Mouse (Mus musculus): Measurements from ENCODE around the gene Upk3bl.
A peak's percentile ranks its signal among the peaks of the same experiment; 100 is the strongest.

The Upk3bl gene

DNA sequence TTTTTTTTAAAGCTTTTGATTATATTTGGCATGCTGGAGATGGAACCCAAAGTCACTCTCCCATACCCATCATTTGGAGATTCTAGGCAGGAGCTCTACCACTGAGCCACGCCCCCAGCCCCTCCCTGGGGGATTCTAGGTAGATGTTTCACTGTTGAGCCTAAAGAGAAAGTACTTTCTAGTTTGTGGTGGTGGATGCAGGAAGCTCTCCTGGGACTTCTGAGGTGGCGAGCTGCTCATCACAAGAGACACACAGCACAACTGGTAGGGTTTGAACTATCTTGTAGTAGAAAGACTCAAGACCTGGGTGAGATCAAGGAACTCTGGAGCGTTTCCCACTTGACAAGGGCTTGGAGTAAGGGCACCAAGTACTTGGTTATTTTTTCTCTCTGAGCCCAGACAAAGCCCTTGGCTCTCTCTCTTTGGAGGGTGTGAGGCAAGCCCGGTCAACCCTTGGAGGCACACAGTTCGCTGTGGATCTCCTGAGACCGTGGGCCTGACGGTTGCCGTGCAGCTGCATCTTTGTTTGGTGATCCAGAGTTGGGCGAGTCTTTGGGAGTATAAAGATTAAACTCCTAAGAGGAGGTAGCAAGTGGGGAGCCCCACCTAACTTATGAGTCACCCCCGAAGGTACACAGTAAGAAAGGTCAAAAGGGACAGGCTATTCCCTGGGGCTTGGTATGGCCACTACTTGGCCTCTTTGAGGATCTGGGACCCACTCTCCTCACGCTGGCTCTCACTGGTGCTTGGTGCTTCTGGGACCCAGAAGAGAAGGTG lies at the start of gene Upk3bl:
TSS of gene Upk3bl (plus strand) at position 192 of the 777 bp plus-strand sequence.
- no peak for DNase-seq (ENCODE audit: low spot score)

DNA sequence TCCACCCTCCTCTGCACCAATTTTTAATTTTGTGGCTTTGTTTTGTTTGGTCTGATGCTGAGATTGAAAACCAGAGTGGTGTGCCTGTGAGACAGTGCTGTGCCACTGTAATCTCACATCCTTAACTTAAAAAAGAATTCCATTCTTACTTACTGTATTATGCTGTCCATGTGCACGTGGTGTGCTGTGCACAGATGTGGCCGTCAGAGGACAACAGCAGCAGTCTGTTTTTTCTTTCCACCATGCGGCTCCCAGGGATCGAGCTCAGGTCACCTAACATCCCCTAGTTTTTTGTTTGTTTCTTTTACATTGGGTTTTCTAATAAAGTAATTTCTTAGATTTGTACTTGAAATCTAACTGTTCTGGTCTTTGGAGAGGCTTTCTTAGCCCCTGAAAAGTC lies 49.8 kb upstream of the Upk3bl start:
- DNase-seq (ENCODE audit: low spot score), result no peak

DNA sequence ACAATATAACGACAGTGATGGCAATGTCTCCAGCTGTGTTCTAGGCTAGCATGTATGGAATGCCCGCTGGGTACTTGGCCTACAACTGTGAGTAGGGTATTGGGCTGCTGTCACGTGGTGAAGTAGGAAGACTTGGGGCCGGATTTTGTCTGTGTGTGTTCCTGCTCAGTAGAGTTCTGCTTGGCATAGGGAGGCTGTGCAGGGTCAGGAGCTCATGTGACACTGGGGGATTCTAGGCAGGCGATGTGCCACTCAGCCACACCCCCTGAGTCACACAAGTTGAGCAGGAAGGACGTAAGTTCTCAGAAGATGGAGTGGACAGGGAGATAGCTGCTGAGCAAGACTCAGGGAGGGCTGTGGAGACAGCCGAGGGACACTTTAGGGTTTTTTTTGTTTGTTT lies 46.5 kb upstream of the Upk3bl start:
- no peak for DNase-seq (ENCODE audit: low spot score)

DNA sequence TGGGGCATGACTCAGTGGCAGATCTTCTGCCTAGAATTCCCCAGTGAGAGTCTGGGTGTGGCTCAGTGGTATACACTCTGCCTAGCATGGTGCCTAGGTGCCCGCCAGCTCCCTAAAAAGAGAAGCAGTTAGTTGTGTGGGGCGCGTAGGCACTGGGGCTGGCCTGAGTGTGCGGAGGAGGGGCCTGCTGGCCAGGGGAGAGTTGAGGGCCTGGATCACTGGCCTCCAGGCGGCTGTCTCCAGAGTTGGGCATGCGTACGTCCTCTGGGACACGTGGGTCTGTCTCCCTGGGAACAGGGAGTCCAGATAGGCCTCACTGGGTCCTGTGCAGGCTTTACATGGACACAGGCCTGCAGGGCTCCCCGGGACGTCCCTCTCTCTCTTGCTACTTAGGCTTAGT lies 39.4 kb upstream of the Upk3bl start:
- peak; percentile 67 for DNase-seq (ENCODE audit: low spot score)

- DNase-seq (ENCODE audit: low spot score), result no peak
Measured at GRCm38 (mm10) chr5:136015586-136015985, 38.7 kb upstream of the Upk3bl start.

GRCm38 (mm10) chr5:136016014-136016876 lies 38.0 kb upstream of the Upk3bl start:
- no peak for DNase-seq (ENCODE audit: low spot score)

- no peak for DNase-seq (ENCODE audit: low spot score)
Measured at GRCm38 (mm10) chr5:136017262-136017661, 37.0 kb upstream of the Upk3bl start.

- no peak for DNase-seq (ENCODE audit: low spot score)
Measured at GRCm38 (mm10) chr5:136018726-136019125, 35.6 kb upstream of the Upk3bl start.

DNA sequence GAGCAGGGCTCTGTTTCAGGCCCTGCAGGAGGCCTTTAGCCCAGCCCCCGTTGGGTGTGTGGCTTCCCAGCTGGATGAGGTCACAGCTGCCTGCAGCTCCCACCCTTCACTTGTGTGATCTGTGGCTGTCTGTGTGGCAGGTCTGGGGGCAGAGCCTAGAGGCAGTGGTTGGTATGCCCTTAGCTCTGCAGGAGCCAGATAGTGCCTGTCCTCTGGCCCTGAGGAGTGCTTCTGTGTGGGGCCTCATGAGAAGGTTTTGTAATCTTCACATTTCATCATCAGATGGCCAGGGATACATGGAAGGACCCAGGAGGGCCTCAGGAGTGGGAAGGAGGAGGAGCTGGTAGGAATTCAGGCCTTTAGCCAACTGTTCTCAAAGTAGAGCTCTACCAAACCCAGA lies 34.4 kb upstream of the Upk3bl start:
- DNase-seq (ENCODE audit: low spot score), result no peak

DNA sequence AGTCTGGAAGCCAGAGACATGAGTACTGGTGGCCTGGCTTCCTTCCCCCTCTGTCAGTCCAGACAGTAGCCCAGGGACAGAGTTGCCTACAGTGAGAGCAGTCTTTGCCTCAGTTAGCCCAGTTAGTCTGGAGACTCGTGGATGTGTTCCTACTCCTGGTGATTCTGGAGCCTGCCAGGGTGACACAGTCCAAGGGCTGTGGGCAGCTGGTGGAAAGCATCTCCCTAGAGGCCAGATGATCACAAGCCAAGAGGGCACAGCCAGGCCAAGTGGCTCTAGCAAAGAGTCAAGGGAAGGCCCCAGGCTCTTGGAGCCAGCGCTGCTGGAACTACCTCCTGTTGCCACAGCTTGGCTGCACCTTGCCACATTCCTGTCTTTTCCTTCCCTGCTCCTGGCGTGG lies 28.6 kb upstream of the Upk3bl start:
- DNase-seq (ENCODE audit: low spot score), result no peak

- no peak for DNase-seq (ENCODE audit: low spot score)
Measured at GRCm38 (mm10) chr5:136026859-136027258, 27.4 kb upstream of the Upk3bl start.

DNA sequence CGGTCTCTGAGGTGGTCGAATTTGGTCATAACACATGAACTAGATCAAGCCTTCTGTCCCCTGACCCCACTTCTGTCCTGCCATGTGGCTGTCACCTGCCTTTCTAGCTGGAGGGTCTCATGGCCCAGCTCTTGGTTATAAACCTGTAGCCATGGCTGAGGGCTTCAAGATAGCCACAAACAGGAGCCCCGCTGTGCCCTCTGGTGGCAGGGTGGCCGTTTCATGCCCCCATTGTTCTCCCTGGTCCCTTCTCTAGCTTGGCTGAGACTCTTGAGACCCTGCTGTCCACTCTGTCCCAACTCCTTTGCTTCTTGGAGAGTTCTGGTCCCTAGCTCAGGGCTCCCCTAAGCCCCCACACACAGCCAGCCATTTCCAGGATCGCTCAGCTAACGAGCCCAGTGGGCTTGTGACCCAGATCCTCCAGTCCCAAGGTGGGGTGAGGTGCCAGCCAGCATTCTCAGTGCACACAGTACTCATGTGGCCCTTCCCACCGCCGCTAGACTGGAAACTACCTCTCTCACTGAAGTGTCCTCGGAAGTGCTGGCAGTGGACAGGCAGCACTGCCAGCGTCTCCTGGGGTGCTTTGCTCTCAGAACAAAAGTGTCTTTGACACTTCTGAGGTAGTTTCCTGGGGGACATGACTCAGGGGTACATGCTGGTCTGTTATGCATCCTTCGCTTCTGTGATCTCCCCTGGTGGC lies 26.5 kb upstream of the Upk3bl start:
- no peak for DNase-seq (ENCODE audit: low spot score)

GRCm38 (mm10) chr5:136034868-136035267 lies 19.4 kb upstream of the Upk3bl start:
- DNase-seq (ENCODE audit: low spot score), result no peak

DNA sequence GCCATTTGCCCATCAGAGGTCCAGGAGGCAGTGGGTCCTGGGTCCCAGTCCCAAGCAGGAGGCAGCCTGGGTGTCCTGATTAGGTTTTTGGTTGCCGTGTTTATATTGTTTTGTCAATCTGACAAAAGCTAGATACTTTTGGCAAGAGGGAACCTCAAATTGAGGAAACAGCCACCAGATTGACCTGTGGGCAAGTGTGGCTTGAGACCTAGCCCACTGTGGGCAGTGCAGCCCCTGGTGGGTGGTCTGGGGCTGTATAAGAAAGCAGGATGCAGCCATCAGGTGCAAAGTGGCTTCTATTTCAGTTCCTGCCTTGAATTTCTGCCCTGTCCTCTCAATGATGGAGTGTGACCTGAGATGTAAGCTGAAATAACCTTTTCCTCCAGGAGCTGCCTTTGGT lies 19.0 kb upstream of the Upk3bl start:
- DNase-seq (ENCODE audit: low spot score), result no peak

DNA sequence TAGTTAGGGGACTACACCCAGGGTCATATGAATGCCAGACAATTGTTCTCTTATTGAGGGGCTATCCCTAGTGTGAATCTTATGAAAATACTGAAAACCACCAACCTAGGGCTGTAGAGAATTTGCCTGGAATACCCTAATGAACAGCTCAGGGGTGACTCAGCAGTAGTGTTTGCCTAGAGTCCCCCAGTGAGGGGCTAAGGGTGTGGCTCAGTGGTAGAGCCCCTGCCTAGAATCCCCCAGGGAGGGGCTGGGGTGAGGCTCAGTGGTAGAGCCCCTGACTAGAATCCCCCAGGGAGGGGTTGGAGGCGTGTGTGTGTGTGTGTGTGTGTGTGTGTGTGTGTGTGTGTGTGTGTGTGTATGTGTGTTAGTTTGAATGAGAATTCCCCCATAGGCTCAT lies 17.6 kb upstream of the Upk3bl start:
- no peak for DNase-seq (ENCODE audit: low spot score)

GRCm38 (mm10) chr5:136038258-136039214 lies 15.8 kb upstream of the Upk3bl start, which contains the start of gene Upk3b:
Upk3b (plus strand) TSS chr5:136038496.
- no peak for DNase-seq (ENCODE audit: low spot score)

- no peak for DNase-seq (ENCODE audit: low spot score)
Measured at GRCm38 (mm10) chr5:136040210-136040609, 14.1 kb upstream of the Upk3bl start.

GRCm38 (mm10) chr5:136041260-136041659 lies 13.0 kb upstream of the Upk3bl start:
- DNase-seq (ENCODE audit: low spot score), result peak; percentile 30

- DNase-seq (ENCODE audit: low spot score), result no peak
Measured at GRCm38 (mm10) chr5:136041666-136042065, 12.6 kb upstream of the Upk3bl start.

- no peak for DNase-seq (ENCODE audit: low spot score)
Measured at GRCm38 (mm10) chr5:136044865-136045264, 9.4 kb upstream of the Upk3bl start.

DNA sequence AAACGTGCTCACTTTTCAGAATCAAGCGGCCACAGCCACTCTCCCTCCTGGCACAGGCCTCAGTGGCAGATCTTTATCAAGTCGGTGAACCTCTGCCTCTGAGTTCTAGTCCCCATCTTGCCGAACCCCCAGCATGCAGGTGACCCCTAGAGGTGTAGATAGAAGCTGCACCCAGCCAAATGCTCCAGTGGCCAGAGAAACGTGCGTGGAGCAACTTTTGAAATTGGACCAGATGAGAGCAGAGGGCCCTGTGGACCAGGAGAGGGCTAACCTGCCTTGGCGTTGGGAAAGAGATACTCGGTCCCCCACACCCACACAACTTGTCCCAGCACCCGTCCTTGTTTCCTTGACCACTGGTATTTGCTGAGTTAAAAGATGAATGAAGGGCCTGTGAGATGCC lies 8.9 kb upstream of the Upk3bl start:
- no peak for DNase-seq (ENCODE audit: low spot score)
